Mouse (Mus musculus) heart, postnatal 0 days (tissue): ENCODE results near the gene Dzip1. TPM values are rescaled to one million over a fixed set of nuclear protein-coding genes. Genes with fewer than 3 reads are reported as not detected.

ENCODE experiments used
- ATAC-seq: fragments of 200-750 bp; cut with Nextera tagmentation; 2 replicates; pipeline ENCODE4 v1.8.0; 2017; ENCODE audit warnings: low read depth, moderate number of reproducible peaks, moderate library complexity; ENCODE audit not compliant: insufficient read depth
- DNase-seq: peaks from one replicate; pipeline ENCODE4 v3.0.0-alpha.2; 2016; ENCODE audit warnings: low spot score
- H3K27ac ChIP-seq: fragments of 300-500 bp; sonication (generic); 2 replicates; pipeline ENCODE4 v1.5.1; 2014; ENCODE audit warnings: low read depth, mild to moderate bottlenecking
- H3K27me3 ChIP-seq: fragments of 300-500 bp; sonication (generic); 2 replicates; pipeline ENCODE4 v1.6.1; 2014; ENCODE audit warnings: low read length, mixed read lengths; ENCODE audit not compliant: control insufficient read depth, insufficient read depth
- H3K36me3 ChIP-seq: fragments of 300-500 bp; sonication (generic); replicated peaks from 2 replicates; pipeline ENCODE4 v1.6.1; 2014; ENCODE audit warnings: low read length, mixed read lengths; ENCODE audit not compliant: control insufficient read depth, insufficient read depth
- H3K4me1 ChIP-seq: fragments of 300-500 bp; sonication (generic); 2 replicates; pipeline ENCODE4 v1.6.1; 2014; ENCODE audit warnings: antibody characterized with exemption; ENCODE audit not compliant: control insufficient read depth, insufficient read depth
- H3K4me2 ChIP-seq: fragments of 300-500 bp; sonication (generic); 2 replicates; pipeline ENCODE4 v1.6.1; 2014; ENCODE audit warnings: low read depth, mild to moderate bottlenecking, low read length, moderate library complexity
- H3K4me3 ChIP-seq: fragments of 300-500 bp; sonication (generic); 2 replicates; pipeline ENCODE4 v1.5.1; 2014; ENCODE audit warnings: low read depth, low read length
- H3K9ac ChIP-seq: fragments of 300-500 bp; sonication (generic); replicated peaks from 2 replicates; pipeline ENCODE4 v1.6.1; 2014; ENCODE audit warnings: low read depth, low read length, mixed read lengths
- H3K9me3 ChIP-seq: fragments of 300-500 bp; sonication (generic); replicated peaks from 2 replicates; pipeline ENCODE4 v1.6.1; 2016; ENCODE audit warnings: low read length; ENCODE audit not compliant: control insufficient read depth
- CTCF ChIP-seq: IDR thresholded peaks from 2 replicates; pipeline ENCODE4 v1.5.1; 2016; ENCODE audit warnings: antibody characterized with exemption, control low read depth, low read depth
- EP300 ChIP-seq: IDR thresholded peaks from 2 replicates; pipeline ENCODE4 v1.6.1; 2016; ENCODE audit warnings: antibody characterized with exemption, low read depth
- WGBS: fragments of 180-500 bp; shearing (Covaris S2); extraction: QIAGEN DNeasy Blood & Tissue Kit; methylation state at CpG from one replicate; pipeline ENCODE4 v1.1.7; 2014; 5-methylcytosine and 5-hydroxymethylcytosine counted together
- polyA plus RNA-seq: library from polyadenylated mRNA; unstranded; fragments of >200 nt; fragmentation: Nextera tagmentation; extraction: Ambion mirVana; gene quantifications from 2 replicates; pipeline ENCODE4 v1.2.1, GENCODE M21; 2015
- total RNA-seq: library from RNA; depleted of rRNA; stranded (reverse); fragments of >200 nt; gene quantifications from 2 replicates; pipeline ENCODE4 v1.2.3, GENCODE M21; 2014; ENCODE audit warnings: low replicate concordance

Gene Dzip1
- total and polyA plus RNA-seq, 2 experiments from 2014 or later = 1.2 to 3.4 TPM

- Histone ChIP-seq H3K36me3 (peaks cover under 1% of the 10 kb centered on the region), H3K4me3 (no peak overlapping the region), H3K9me3 (no peaks in the 10 kb centered on the region), H3K27me3 (no peaks in the 10 kb centered on the region), H3K9ac (no peak overlapping the region), H3K27ac (no peak overlapping the region), H3K4me2 (peak overlapping the region; percentile 0), H3K4me1 (no peaks in the 10 kb centered on the region)
- TF ChIP-seq EP300 (no peak), CTCF (no peak)
- peak; percentile 61 for ATAC-seq
- DNase-seq = peak; percentile 35
- WGBS = 52% methylated on average over 18 of the region's 18 CpGs
Observed at GRCm38 (mm10) chr14:118883344-118884249, 41.7 kb downstream of the Dzip1 start.

- DNase-seq = no peak
- Histone ChIP-seq H3K27ac (no peak overlapping the region), H3K36me3 (peaks cover 8% of the 10 kb centered on the region), H3K4me1 (no peaks in the 10 kb centered on the region), H3K9ac (no peak overlapping the region), H3K4me3 (no peak overlapping the region), H3K9me3 (no peaks in the 10 kb centered on the region), H3K4me2 (no peak overlapping the region), H3K27me3 (no peaks in the 10 kb centered on the region)
- 84% methylated on average over 10 of the region's 10 CpGs for WGBS
- ATAC-seq = no peak
- TF ChIP-seq EP300 (no peak), CTCF (no peak)
Observed at GRCm38 (mm10) chr14:118880696-118881095, 44.6 kb downstream of the Dzip1 start.

- WGBS = 84% methylated on average over 11 of the region's 11 CpGs
- H3K27me3 ChIP-seq = no peaks in the 10 kb centered on the region
- no peak overlapping the region for H3K9ac ChIP-seq
- no peak overlapping the region for H3K4me2 ChIP-seq
- H3K36me3 ChIP-seq = peaks cover 8% of the 10 kb centered on the region
- no peak for DNase-seq
- H3K27ac ChIP-seq = no peak overlapping the region
- H3K4me3 ChIP-seq = no peak overlapping the region
- H3K9me3 ChIP-seq = no peaks in the 10 kb centered on the region
- no peak for TF ChIP-seq CTCF
- TF ChIP-seq EP300 = no peak
- ATAC-seq = no peak
- H3K4me1 ChIP-seq = no peaks in the 10 kb centered on the region
Observed at GRCm38 (mm10) chr14:118878346-118878910, 46.8 kb downstream of the Dzip1 start.

- DNase-seq (no peak), ATAC-seq (no peak)
- H3K4me1 ChIP-seq = no peaks in the 10 kb centered on the region
- H3K9me3 ChIP-seq = no peaks in the 10 kb centered on the region
- TF ChIP-seq EP300 (no peak), CTCF (no peak)
- H3K9ac ChIP-seq = no peak overlapping the region
- no peak overlapping the region for H3K4me3 ChIP-seq
- no peaks in the 10 kb centered on the region for H3K27me3 ChIP-seq
- peaks cover 8% of the 10 kb centered on the region; the same call in 1 of the 2 replicates for H3K36me3 ChIP-seq
- H3K27ac ChIP-seq = no peak overlapping the region
- H3K4me2 ChIP-seq = no peak overlapping the region
- WGBS = 82% methylated on average over 10 of the region's 10 CpGs
Observed at GRCm38 (mm10) chr14:118874786-118875415, 50.4 kb downstream of the Dzip1 start.

- Histone ChIP-seq H3K4me2 (no peak overlapping the region), H3K36me3 (peaks cover 8% of the 10 kb centered on the region; the same call in 1 of the 2 replicates), H3K4me1 (no peaks in the 10 kb centered on the region), H3K27ac (no peak overlapping the region), H3K9me3 (no peaks in the 10 kb centered on the region), H3K4me3 (no peak overlapping the region), H3K9ac (no peak overlapping the region), H3K27me3 (no peaks in the 10 kb centered on the region)
- 79% methylated on average over 4 of the region's 4 CpGs for WGBS
- ATAC-seq = no peak
- TF ChIP-seq EP300 (no peak), CTCF (no peak)
- no peak for DNase-seq
Observed at GRCm38 (mm10) chr14:118874126-118874525, 51.1 kb downstream of the Dzip1 start.
